Mouse (Mus musculus): ENCODE results near the gene Slc37a1.

DNA sequence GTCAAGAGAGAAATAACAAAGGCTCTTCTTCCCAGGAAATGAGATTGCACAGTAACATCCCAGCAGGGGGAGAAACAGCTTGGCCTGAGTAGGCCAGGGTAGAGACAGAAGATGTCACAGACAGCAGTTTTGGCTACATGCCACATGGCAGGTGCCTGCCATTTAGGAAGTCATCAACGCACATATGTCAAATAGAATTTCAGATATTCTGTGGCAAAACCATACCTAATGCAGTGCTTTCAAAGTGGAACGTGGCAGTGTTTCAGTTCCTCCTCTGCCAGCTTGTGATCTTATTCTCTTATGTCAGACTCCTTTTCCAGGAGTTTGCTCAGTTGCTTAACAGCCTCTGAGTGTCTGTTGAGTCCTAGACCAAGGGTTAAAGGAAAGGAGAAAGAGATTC lies 725 bp upstream of the Slc37a1 start:
- TF ChIP-seq CTCF (IDR thresholded peaks at IDR 0.05; ENCODE audit: low read depth): no peak
- no peak for TF ChIP-seq EP300 (optimal IDR thresholded peaks at IDR 0.05)

Measured in stomach, postnatal 0 days (tissue).